Mouse (Mus musculus) CD4-positive, CD25-positive, alpha-beta regulatory T cell, adult 4 months (primary cell): ENCODE measurements around the gene Sort1. TPM values are rescaled to one million over a fixed set of nuclear protein-coding genes. Genes with fewer than 3 reads are reported as not detected.
"Not testable (repeated sequence)": the region's sequence is repeated elsewhere in the genome, so short reads cannot be mapped to it uniquely, and the experiment has no call there.

Source experiments
- ATAC-seq: one replicate; pipeline ENCODE4 v1.8.0; 2017
- polyA plus RNA-seq, 2 experiments: library from polyadenylated mRNA; unstranded; fragments of 100-300 nt; shearing (Covaris generic); gene quantifications; one replicate each; pipeline ENCODE4 v1.2.1; 2017

Sort1 gene
- under 1 TPM in 1 of 2 experiments, not detected in 1; 0.09 TPM for polyA plus RNA-seq

DNA sequence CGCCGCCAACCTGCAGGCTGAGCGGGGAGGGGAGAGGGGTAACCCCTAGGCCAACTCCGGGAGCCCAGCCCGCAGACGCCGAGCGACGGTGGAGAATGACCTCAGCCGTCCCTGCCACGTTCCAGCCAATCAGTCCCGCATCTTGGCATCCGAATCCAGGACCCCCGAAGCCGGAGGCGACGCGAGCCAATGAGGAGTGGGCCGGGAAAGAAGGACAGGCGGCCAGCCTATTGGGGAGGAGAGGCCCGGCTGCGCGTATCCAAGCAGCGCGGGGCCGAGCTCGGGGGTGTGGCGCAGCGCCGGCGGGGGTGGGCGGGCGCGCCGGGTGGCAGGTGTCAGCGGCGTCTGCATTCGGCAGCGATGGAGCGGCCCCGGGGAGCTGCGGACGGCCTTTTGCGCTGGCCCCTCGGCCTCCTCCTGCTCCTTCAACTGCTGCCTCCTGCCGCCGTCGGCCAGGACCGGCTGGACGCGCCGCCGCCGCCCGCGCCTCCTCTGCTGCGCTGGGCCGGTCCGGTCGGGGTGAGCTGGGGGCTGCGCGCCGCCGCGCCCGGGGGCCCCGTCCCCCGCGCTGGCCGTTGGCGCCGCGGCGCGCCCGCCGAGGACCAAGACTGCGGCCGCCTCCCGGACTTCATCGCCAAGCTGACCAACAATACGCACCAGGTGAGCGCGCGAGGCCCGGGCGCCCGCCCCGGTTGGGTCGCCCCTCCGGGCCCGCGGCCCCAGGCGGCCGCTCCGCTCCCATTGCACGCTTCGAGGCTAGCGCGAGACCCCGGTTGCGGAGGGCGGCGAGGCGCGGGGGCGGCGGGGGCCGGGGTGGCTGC lies at the start of gene Sort1:
Sort1 (plus strand) TSS at position 302 of the 821 bp plus-strand sequence.
- peak; percentile 57 for ATAC-seq

DNA sequence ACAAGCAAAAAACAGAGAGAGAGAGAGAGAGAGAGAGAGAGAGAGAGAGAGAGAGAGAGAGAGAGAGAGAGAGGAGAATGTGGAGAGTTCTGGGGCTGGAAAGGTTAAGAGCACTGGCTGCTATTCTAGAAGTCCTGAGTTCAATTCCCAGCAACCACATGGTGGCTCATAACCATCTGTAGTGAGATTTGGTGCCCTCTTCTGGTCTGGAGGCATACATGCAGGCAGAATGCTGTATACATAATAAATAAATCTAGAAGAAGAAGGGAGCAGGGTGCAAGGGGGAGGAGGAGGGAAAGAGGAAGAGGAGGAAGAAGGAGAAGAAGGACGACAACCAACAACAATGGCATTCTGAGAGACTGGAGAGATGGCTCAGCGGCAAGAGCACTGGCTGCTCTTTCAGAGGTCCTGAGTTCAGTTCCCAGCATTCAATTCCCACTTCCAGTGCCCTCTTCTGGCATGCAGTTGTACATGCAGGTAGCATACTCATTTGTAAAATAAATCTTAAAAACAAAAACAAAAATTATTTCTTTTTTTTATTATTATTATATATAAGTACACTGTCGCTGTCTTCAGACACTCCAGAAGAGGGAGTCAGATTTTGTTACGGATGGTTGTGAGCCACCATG lies 46.3 kb upstream of the Sort1 start:
- not testable (repeated sequence) for ATAC-seq

DNA sequence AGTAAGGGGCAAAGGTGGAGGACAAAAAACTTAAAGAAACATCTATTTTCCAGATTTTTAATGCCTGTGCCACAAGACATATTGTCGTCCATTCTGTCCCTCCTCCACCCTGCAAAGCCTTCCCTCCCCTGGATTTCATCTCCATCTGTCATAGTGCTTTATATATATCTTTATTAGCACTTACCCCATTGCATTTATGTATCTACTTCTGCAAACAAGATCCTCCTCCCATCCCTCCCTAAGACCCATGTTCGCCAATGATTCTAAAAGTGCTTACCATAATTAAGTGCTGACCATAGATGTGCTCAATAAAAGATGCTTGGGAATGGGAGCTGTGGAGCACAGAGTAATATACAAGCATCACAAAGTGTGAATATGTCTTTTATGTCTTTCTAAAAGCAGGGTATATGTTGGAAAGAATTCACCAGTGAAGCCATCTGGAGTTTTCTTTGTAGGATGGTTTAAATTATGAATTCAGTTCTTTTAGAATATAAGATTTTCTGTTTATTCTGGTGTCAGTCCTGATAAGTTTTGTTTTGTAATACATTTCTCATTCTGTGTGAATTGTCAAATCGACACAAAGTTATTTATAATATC lies 42.5 kb upstream of the Sort1 start:
- no peak for ATAC-seq

DNA sequence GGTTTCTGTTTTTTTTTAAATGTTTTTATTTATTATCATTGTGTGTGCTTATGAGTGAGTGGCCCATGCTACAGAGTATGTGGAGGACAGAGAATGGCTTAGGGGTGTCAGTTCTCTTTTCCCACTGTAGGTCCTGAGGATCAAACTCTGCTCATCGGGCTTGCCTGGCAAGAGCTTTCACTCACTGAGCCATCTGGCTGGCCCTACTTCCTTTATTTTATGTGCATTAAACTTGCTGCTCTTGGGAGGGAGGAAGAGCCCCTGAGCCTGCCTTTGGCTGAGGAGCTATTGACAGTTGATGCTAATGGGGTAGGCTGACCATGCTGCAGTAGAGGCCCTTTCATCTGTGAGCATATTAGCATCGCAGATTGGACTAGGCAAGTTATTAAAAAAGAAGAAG lies 37.0 kb upstream of the Sort1 start:
- no peak for ATAC-seq

DNA sequence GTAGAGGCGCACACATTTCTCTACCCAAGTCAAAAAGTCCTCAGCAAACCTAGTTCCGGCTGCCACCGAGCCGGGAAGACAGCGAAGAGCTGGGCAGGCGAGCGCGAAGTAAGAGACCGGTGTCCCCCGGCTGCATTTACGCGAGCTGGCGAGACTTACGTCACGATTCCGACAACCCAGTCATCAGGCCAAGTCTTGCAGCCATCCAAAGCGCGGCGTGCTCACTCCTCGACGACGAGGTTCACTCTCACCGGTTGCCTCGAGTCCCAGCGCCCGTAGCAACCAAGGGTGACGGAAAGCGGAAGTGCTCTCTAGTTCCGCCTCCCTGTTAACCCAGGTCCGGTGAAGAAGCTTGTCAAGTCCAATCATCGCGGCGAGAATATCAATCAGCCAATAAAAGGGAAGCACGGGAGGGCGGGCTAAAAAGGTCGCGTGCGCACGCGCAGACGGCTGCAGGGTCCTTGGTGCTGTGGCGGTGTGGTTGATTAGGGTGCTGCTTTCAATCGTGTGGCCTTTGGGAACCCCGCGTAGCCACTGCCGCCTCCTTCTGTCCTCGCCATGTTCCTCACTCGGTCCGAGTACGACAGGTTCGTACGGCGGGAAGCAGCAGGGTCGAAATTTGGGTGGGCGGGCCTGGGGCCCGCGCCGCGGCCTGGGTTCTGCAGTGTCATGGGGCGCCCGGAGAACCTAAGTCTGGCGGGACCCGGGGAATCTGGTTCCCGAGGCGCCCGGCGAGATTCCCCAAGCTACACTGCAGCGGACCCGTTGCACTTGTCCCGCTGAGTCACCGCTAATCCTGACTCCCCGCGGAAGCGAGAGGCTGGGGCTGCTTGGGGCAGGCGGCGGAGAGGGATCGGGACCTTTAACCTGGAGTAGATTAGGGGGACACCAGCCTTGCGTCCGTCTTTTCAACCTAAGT lies 26.9 kb upstream of the Sort1 start, which contains the start of gene Psma5:
Psma5 (plus strand) TSS at position 208 of the 919 bp plus-strand sequence.
- peak; percentile 100 for ATAC-seq

DNA sequence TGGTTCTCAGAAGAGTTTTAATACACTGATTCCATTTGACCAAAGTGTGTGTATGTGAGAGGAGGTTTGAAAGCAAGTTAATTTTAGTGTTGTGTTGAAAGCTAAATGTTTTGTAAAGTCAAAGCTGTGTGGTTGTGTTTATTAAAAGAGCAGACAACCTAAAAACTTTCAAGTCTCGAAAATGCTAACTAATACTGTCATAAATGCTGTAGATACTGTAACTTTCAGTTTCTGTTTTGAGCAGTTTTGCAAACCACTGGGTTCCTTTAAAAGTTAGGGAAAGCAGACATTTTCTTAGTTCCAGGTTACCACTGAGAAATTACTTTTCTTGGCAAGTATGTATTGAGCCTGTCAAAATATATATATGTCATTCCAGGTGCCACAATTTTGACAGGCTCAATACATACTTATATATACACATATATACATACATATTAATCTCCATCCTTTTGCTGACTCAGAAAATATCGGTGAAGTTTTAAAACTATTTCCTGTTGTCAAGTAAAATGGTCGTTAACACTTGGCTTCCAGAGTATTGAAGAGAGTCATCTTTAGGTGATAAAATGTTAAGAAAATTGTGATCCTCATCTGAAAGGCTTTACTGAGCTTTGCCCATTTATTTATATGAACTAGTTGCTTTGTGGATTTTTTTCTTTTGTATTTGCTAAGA lies 25.9 kb upstream of the Sort1 start:
- ATAC-seq: no peak

DNA sequence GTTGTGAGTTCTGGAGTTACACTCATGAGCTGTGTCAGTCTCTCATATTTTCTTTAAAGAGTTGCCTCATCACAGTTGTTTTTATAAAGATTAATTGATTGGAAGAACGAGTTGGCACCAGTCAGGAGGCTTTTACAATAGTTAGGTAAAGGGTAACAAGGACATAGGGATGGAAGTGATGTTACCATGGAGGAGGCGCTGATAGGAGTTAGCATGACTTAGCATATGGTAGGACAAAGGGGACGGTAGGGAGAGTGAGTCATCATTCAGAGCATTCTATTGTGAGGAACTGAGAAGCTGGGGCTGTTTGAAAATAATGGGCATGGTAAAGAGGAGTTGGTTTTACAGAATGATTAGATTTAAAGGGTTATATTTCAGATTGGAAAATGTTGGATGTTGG lies 24.6 kb upstream of the Sort1 start:
- no peak for ATAC-seq

DNA sequence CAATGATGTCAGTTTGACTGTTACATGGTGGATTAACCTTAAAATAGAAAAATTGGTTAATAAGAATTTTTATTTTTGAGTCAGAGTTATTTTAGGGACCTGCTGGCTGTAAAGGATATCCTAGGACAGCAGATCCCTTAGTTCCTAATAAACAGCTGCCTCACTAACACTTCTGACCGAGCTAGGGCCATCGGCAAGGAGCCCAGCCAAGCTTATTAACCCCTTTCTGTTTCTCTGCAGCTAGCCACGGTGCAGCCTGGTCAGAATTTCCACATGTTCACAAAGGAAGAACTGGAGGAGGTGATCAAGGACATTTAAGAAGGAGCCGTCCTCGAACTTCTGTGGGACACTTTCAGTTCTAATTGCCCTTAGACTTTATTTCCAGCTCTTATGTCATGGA lies 4.4 kb upstream of the Sort1 start:
- ATAC-seq: not testable (repeated sequence)

DNA sequence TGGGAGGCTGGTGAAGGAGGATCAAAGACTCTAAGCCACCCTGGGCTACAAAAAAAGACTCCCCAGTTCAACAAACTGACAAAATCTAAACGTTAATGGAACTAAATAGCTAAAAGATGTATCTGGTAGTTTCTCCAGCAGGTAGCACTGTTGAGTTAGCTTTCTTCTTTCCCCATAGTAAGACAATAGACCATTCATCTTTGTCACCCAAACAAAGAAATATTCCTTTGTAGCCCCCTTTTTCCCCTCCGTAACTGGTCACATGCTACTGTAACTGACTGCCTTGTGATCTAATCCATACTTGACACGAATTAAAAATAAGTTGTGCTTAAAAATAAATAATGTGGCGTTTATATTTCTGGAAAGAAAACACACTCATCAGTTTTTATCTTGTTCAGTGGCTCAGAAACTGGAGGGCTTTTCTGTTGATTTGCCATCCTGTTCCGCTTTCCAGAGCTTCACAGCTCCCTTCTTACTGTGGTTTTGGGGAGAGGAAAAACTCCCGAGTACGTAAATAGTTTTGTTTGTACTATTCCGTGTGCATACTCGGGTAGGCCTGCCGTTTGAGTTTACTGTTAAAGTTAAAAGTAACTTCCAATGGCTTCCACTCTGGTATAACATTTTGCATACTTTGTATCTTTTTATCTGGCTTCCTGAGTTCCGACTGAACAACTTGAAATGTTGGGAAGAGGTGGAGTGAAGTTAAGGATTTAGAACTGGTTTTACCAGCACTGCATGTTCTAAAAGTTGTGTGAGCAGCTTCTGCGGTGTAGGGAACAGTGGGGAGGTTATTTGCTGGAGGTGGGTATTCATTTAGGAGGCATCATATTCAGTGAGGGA lies 1.3 kb upstream of the Sort1 start:
- no peak for ATAC-seq

DNA sequence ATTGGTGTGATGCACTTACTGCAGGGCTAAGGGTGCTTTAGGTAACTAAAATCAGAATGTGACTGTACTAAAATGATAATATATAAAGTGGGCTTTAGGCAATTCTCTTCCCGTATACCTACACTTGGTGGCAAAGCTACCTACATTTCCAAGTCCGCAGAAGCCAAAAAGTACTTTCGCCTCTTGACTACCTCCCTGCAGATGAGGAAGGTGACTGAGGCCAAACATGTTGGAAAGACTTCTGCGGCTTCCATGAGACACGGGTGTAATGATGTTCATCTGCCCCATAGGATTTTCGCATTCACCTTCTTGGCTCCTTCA lies 681 bp upstream of the Sort1 start:
- no peak for ATAC-seq

DNA sequence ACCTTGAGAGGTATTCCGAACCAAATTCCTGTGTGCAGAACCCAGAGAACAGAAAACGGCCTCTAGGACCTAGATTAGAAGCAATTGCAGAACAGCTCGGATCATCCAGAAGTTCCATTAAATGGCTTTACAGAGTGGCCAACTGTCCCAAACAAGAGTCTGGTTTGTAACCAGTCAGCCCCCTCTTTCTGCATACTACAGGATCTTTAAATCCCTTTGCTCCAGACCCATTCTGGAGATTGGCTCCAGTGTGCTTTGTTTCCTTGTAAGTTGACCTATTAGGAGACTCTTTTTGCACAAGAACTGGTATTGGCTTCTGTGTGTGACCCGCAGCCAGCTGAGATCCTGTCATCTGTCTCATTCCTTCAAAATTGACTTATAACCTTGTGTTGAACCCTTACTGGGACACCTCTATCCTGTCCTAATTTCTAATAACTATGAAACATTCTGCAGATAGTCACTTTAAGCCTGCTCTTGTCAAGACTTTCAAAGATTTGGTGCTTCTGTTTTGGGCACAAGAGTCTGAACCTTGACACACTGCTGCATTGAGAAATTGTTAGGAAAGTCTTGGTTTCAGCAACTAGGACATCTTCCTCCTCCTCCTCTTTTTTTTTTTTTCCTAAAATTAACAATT lies 1.3 kb downstream of the Sort1 start:
- ATAC-seq: no peak

DNA sequence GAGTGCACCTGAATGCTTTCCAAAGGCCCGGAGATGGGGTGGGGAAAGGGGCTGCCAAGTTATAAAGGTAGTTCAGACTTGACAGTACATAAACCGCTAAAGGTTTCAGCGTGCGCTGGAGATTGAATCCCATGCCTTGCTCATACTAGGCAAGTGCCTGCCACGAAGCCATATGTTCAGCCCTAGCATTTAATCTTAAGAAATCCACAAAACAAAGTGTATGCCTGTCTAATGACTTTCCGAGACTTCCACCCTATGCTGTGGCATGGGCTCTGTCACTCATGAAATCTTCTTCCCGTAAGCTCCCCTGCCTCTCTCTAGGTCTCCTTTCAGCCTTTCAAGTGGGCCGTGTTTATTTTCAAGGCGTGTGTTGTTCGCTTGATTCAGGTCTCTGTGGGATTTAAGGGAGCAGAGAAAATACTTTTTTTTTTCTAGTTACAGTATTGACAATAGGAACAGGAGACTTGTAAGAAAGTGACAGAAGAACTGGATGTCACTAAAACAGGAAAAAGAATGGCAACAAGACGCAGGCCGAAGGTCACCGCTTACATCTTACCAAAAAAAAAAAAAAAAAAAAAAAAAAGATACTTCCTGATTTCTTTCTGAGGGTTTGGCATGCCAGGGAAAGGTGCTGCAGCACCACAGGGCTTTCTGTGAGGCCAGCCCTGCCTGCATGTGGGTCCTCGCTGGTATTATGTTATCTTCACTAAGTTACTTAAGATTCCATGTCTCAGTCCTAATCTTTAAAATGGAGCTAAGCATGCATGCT lies 3.0 kb downstream of the Sort1 start:
- no peak for ATAC-seq

DNA sequence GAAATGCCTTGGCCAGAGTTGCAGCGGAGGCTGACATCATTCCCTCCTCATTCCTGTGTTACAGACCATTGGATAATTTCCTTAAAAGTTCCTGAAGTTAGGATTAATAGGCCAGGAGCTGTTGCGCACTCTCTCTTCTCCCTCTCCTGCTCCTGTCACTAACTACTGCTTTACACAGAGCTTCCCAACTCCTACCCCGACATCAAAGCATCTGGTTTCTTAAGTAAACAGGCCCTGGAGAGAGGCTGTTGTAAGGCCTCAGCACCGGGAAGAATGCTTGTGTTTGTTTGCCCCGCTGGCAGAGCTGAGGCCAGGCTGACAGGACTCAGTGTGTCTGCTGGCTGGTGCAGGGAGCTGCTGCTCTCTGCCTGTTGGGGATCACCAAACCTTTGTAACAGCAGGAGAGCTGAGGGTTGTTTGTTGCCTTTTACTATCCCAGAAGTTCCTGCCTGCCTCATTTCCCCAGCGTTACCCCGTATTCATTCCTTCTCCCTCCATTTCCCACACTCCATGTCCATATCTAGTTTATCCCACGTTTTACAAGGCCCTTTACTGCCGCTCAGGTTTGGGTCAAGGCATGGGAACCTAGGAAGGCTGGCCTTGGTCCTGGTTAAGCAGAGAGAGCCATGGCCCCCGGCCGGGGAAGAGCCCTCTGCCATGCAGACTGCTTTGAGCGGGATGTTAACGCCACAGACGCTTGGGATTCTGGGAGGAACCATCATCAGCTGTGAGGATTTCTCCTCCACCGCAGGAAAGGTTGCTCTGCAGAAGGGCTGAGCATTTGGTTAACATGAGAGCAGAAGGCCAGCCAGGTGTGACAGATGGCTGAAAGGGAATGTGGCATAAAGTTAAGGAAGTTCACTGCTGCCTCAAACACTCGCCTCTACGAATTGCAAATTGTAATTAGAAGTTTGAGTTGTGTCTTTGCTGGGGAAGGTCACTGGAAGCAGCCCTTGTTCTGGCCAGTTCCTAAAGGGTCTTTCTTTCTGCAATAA lies 4.2 kb downstream of the Sort1 start:
- ATAC-seq: no peak

DNA sequence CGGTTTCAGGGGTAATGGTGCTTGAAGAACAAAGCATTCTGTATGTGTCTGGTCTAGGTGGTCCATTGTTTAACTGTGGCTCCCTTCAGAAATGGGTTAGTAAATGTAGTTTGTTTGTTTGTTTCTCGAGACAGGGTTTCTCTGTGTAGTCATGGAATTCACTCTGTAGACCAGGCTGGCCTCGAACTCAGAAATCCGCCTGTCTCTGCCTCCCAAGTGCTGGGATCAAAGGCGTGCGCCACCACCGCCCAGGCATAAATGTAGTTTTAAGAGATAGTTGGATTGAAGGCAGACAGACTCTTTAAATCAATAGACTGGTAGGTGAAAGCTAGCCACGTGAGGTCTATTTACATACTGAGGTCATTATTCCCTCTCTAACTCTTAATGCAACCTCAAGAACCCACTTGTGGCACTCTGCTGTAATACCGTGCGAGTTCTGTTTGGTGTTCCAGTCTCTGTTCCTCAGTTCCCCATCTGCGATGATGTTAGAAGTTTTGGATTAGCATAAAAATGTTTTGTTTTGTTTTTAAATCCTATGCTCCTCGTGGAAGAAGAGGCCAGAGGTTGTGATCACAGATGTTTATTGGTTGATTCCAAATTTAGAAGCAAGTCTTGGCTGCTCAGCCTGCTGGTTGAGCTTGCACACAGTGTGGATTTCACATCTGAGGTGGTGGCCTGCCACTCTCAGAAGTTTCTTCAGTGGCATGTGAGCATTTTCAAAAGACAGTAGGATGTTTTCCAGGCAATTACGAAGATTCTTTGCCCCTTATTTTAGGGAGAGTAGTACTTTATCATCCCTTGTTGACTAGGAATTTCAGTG lies 5.6 kb downstream of the Sort1 start:
- ATAC-seq: no peak

DNA sequence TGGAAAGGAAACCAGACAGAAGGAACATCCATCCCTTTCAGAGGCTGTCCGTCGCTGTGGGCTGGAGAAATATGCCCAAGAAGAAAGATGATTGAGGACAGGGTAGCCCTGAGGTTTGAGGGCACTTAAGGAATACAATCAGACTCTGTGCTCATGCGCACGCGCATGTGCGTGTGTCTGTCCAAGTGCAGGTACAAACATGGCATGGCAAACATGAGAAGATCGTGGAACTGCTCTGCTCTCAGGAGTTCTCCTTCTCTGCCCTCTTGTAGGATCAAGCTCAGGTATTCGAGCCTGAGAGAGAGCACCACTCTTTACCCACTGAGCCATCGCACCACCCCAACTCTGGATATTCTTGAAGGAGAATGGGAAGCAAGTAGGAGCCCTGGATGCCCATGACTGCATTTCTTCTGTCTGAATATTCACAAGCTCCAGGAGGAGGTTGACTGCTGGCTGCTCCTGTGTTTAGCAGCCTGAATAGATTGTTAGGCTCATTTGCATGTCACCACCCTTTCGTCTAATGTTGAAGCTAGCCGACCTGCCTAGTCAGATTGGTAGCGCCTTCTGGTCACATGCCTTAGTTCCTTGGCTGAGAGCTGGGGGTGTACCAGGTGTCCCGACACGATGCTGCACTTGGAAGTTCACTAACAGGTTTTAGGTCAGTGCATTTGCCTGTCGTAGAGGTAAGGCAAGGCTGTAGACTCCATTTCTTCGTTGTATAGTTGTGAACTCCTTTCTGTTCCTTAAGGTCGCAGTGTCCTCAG lies 7.3 kb downstream of the Sort1 start:
- ATAC-seq: no peak

DNA sequence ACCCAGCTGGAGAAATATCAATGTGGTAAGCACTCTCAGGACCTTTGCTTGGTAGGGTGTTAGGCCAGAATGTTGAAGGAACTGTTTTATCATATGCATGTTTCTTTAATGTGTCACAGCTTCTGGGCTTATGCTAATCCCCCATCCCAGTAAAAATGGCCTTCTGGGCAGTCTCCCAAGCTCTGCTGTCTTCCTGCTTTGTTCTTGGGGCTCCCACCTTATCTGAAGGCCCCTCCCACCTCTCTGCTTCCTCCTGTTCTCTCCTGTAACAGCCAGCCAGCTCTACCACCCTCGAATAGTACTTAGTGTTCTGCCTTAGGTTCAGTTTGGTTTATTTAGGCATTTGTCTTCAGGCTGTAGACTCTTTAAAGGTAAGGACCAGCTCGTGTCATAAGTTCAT lies 10.5 kb downstream of the Sort1 start:
- ATAC-seq: no peak
